In genomic region chr17:46888511-46889212, GRCm38 (mm10) we compare ENCODE assay signal across 9 mouse cellular contexts. TPM values are rescaled to one million over a fixed set of nuclear protein-coding genes. Genes with fewer than 3 reads are reported as not detected.
DNase-seq lines count a peak whose midpoint lies in the region; ATAC-seq lines count a peak whose summit lies in the region.
"Had no signal": no experiment of that assay in that cellular context is flagged by ENCODE, and none has a peak within 500 bp of the region (broad histone marks: within the 10 kb centered on the region; RNA-seq: fewer than 3 reads in every experiment).

No protein-coding gene starts in this region.

- no peaks in the 10 kb centered on the region for H3K9me3 ChIP-seq in liver, embryonic 11.5 days (ENCODE audit: control insufficient read depth, low read length)

- H3K36me3 ChIP-seq in liver, embryonic 11.5 days (ENCODE audit: control insufficient read depth, insufficient read depth, low read length) = peaks cover 5% of the 10 kb centered on the region; the same call in 1 of the 2 replicates

- H3K9ac ChIP-seq in liver, embryonic 11.5 days (ENCODE audit: low read depth, low read length) = peak overlapping the region; percentile 79

- H3K4me1 ChIP-seq in liver, embryonic 11.5 days (replicated peaks; ENCODE audit: control insufficient read depth, insufficient read depth, low read length) = peaks cover 46% of the 10 kb centered on the region

- peak overlapping the region; percentile 97 for H3K4me2 ChIP-seq in liver, embryonic 11.5 days

- 26% methylated on average over 16 of the region's 16 CpGs for WGBS in liver, embryonic 11.5 days

- H3K27ac ChIP-seq in liver, embryonic 11.5 days (ENCODE audit: low read depth, low read length) = peak overlapping the region; percentile 93; the same call in 1 of the 2 replicates

- ATAC-seq in liver, embryonic 11.5 days (replicated peaks; ENCODE audit: low FRiP score) = no peak
- ATAC-seq in megakaryocyte-erythroid progenitor cell, adult 5-6 weeks (replicated peaks; ENCODE audit: low FRiP score, low TSS enrichment, poor library complexity, severe bottlenecking) = no peak

- no peaks in the 10 kb centered on the region for H3K27me3 ChIP-seq in liver, embryonic 11.5 days (replicated peaks; ENCODE audit: control insufficient read depth, insufficient read depth, low read length)

- peak overlapping the region; percentile 94 for H3K4me3 ChIP-seq in liver, embryonic 11.5 days (ENCODE audit: low read depth, low read length)

- DNase-seq in spleen, postnatal 36 days (ENCODE audit: low spot score in 2 of 2) = peak; percentile 53 to 68
- no peak for DNase-seq in spleen, adult 18-20 months
- peak; percentile 64 for DNase-seq in cerebellum, adult 11-12 months
- DNase-seq in forelimb bud, embryonic 11.5 days (ENCODE audit: low read depth, low spot score) = peak; percentile 71
- peak; percentile 52 for DNase-seq in kidney, adult 18-20 months
- no peak for DNase-seq in liver, embryonic 11.5 days (ENCODE audit: low spot score)
- DNase-seq in naive thymus-derived CD4-positive, alpha-beta T cell, adult 2 months (ENCODE audit: low read depth) = peak; percentile 77

RNA-seq across cellular contexts. Expression of gene Tbcc, which starts 1.8 kb away (rescaled TPM):
- polyA plus RNA-seq in liver, embryonic 11.5 days (2014; fragmentation: Nextera tagmentation; extraction: Ambion mirVana) = 43.5 and 43.7 TPM in 2 replicates
- total RNA-seq in megakaryocyte-erythroid progenitor cell, adult 5-6 weeks (2014; fragmentation: Nextera tagmentation) = 19.3 and 20.4 TPM in 2 replicates
- 10.9 and 13.3 TPM in 2 replicates for total RNA-seq in megakaryocyte-erythroid progenitor cell, adult 5-6 weeks (2017)

RNA-seq across cellular contexts. Expression of gene Prph2, which starts 21.6 kb away (rescaled TPM):
- polyA plus RNA-seq in liver, embryonic 11.5 days (2014; fragmentation: Nextera tagmentation; extraction: Ambion mirVana) = not detected in 2 replicates
- total RNA-seq in megakaryocyte-erythroid progenitor cell, adult 5-6 weeks (2014; fragmentation: Nextera tagmentation) = not detected in 2 replicates
- not detected in 2 replicates for total RNA-seq in megakaryocyte-erythroid progenitor cell, adult 5-6 weeks (2017)
- total RNA-seq: gastrocnemius, adult 8-10 months had no signal

RNA-seq across cellular contexts. Expression of gene Bicral, which starts 30.4 kb away (rescaled TPM):
- 6.3 and 7.4 TPM in 2 replicates for polyA plus RNA-seq in liver, embryonic 11.5 days (2014; fragmentation: Nextera tagmentation; extraction: Ambion mirVana)
- total RNA-seq in megakaryocyte-erythroid progenitor cell, adult 5-6 weeks (2014; fragmentation: Nextera tagmentation) = 24.6 and 28.7 TPM in 2 replicates
- total RNA-seq in megakaryocyte-erythroid progenitor cell, adult 5-6 weeks (2017) = 10.4 and 16.5 TPM in 2 replicates

Comparison
In these comparisons a context has a peak if more than half of its experiments do, and no peak if none do; other contexts are left out.
1. DNase-seq: peak in spleen, postnatal 36 days (2 of 2), cerebellum, adult 11-12 months (single experiment), forelimb bud, embryonic 11.5 days (single experiment), kidney, adult 18-20 months (single experiment) and naive thymus-derived CD4-positive, alpha-beta T cell, adult 2 months (single experiment); none in spleen, adult 18-20 months (0 of 2) and liver, embryonic 11.5 days (single experiment).